Mouse (Mus musculus): ENCODE results near the gene AI467606. TPM values are rescaled to one million over a fixed set of nuclear protein-coding genes. Genes with fewer than 3 reads are reported as not detected.

AI467606 gene
- polyA plus RNA-seq, 1 experiment from 2014 or later, result 2.0 TPM

- Histone ChIP-seq H3K4me1 (replicated peaks) (no peaks in the 10 kb centered on the region), H3K9ac (no peak within 1 kb of the TSS), H3K27ac (replicated peaks) (no peak within 1 kb of the TSS), H3K4me2 (no peak within 1 kb of the TSS), H3K36me3 (no peaks in the 10 kb centered on the region), H3K4me3 (no peak within 1 kb of the TSS), H3K27me3 (no peaks in the 10 kb centered on the region), H3K9me3 (no peaks in the 10 kb centered on the region)
- no peak for ATAC-seq (ENCODE audit: low FRiP score, low read depth)
- 61% methylated on average over 9 of the region's 9 CpGs for WGBS
Observed at GRCm38 (mm10) chr7:127137262-127138017, 46.3 kb downstream of the AI467606 start, which contains the start of gene Spn. Gene Spn (minus strand): TSS chr7:127137823.

- Histone ChIP-seq H3K9ac (no peak overlapping the region), H3K36me3 (no peaks in the 10 kb centered on the region), H3K27me3 (no peaks in the 10 kb centered on the region), H3K4me2 (no peak overlapping the region), H3K4me3 (no peak overlapping the region), H3K9me3 (no peaks in the 10 kb centered on the region), H3K27ac (replicated peaks) (no peak overlapping the region), H3K4me1 (replicated peaks) (no peaks in the 10 kb centered on the region)
- WGBS, result 92% methylated on average over 7 of the region's 7 CpGs
- no peak for ATAC-seq (ENCODE audit: low FRiP score, low read depth)
Observed at GRCm38 (mm10) chr7:127139100-127139499, 47.9 kb downstream of the AI467606 start.

GRCm38 (mm10) chr7:127139562-127139961 lies 48.4 kb downstream of the AI467606 start:
- H3K36me3 ChIP-seq, result no peaks in the 10 kb centered on the region
- no peaks in the 10 kb centered on the region for H3K27me3 ChIP-seq
- 57% methylated on average over 5 of the region's 5 CpGs for WGBS
- no peaks in the 10 kb centered on the region for H3K4me1 ChIP-seq (replicated peaks)
- H3K9me3 ChIP-seq, result no peaks in the 10 kb centered on the region
- ATAC-seq (ENCODE audit: low FRiP score, low read depth), result no peak
- no peak overlapping the region for H3K4me2 ChIP-seq
- H3K9ac ChIP-seq, result no peak overlapping the region
- H3K27ac ChIP-seq (replicated peaks), result no peak overlapping the region
- H3K4me3 ChIP-seq, result no peak overlapping the region

- no peak for ATAC-seq (ENCODE audit: low FRiP score, low read depth)
- H3K36me3 ChIP-seq, result no peaks in the 10 kb centered on the region
Observed at GRCm38 (mm10) chr7:127140623-127141404, 49.7 kb downstream of the AI467606 start.

GRCm38 (mm10) chr7:127142214-127142613 lies 51.1 kb downstream of the AI467606 start:
- 55% methylated on average over 2 of the region's 2 CpGs for WGBS
- ATAC-seq (ENCODE audit: low FRiP score, low read depth), result no peak
- Histone ChIP-seq H3K27ac (replicated peaks) (no peak overlapping the region), H3K9me3 (no peaks in the 10 kb centered on the region), H3K9ac (no peak overlapping the region), H3K4me2 (no peak overlapping the region), H3K36me3 (no peaks in the 10 kb centered on the region), H3K27me3 (no peaks in the 10 kb centered on the region), H3K4me1 (replicated peaks) (no peaks in the 10 kb centered on the region), H3K4me3 (no peak overlapping the region)

More at GRCm38 (mm10) chr7:127140623-127141404, 49.7 kb downstream of the AI467606 start:
- Histone ChIP-seq H3K4me3 (no peak overlapping the region), H3K9me3 (no peaks in the 10 kb centered on the region), H3K4me2 (no peak overlapping the region), H3K9ac (no peak overlapping the region), H3K4me1 (replicated peaks) (no peaks in the 10 kb centered on the region), H3K27me3 (no peaks in the 10 kb centered on the region), H3K27ac (replicated peaks) (no peak overlapping the region)
- WGBS, result 72% methylated on average over 7 of the region's 7 CpGs

GRCm38 (mm10) chr7:127142666-127143065 lies 51.5 kb downstream of the AI467606 start:
- no peak for ATAC-seq (ENCODE audit: low FRiP score, low read depth)
- no peak overlapping the region for H3K9ac ChIP-seq
- no peaks in the 10 kb centered on the region for H3K9me3 ChIP-seq
- no peak overlapping the region for H3K27ac ChIP-seq (replicated peaks)
- no peaks in the 10 kb centered on the region for H3K27me3 ChIP-seq
- 93% methylated on average over 4 of the region's 4 CpGs for WGBS
- H3K36me3 ChIP-seq, result no peaks in the 10 kb centered on the region
- no peaks in the 10 kb centered on the region for H3K4me1 ChIP-seq (replicated peaks)
- no peak overlapping the region for H3K4me2 ChIP-seq
- no peak overlapping the region for H3K4me3 ChIP-seq

Small RNA genes within 50 kb of the gene (microRNA-seq; reads per million reads assigned to microRNA genes)
- gene Gm44343, result not detected

Other genes with a start within 250 kb of the AI467606 start
- 28.2 and 28.8 TPM in 2 replicates for gene Doc2a, start 243.9 kb upstream of the AI467606 start, polyA plus RNA-seq (2015; fragmentation: Nextera tagmentation; extraction: Ambion mirVana)
- 22.6 and 24.0 TPM in 2 replicates for gene Hirip3, start 229.4 kb upstream of the AI467606 start, polyA plus RNA-seq (2015; fragmentation: Nextera tagmentation; extraction: Ambion mirVana)
- 91.5 and 94.6 TPM in 2 replicates for gene Ino80e, start 229.0 kb upstream of the AI467606 start, polyA plus RNA-seq (2015; fragmentation: Nextera tagmentation; extraction: Ambion mirVana)
- gene Taok2, start 206.7 kb upstream of the AI467606 start, polyA plus RNA-seq (2015; fragmentation: Nextera tagmentation; extraction: Ambion mirVana), result 56.2 and 58.1 TPM in 2 replicates
- gene Tmem219, start 168.4 kb upstream of the AI467606 start, polyA plus RNA-seq (2015; fragmentation: Nextera tagmentation; extraction: Ambion mirVana), result 28.6 and 30.4 TPM in 2 replicates
- gene Kctd13, start 162.5 kb upstream of the AI467606 start, polyA plus RNA-seq (2015; fragmentation: Nextera tagmentation; extraction: Ambion mirVana), result 118 and 130 TPM in 2 replicates
- gene Asphd1, start 141.8 kb upstream of the AI467606 start, polyA plus RNA-seq (2015; fragmentation: Nextera tagmentation; extraction: Ambion mirVana), result 9.8 and 10.1 TPM in 2 replicates
- gene Sez6l2, start 140.8 kb upstream of the AI467606 start, polyA plus RNA-seq (2015; fragmentation: Nextera tagmentation; extraction: Ambion mirVana), result 49.3 and 55.9 TPM in 2 replicates
- gene Cdipt, start 115.4 kb upstream of the AI467606 start, polyA plus RNA-seq (2015; fragmentation: Nextera tagmentation; extraction: Ambion mirVana), result 131 and 140 TPM in 2 replicates
- gene Cdiptos, start 115.3 kb upstream of the AI467606 start, polyA plus RNA-seq (2015; fragmentation: Nextera tagmentation; extraction: Ambion mirVana), result 0.67 and 1.4 TPM in 2 replicates
- 4.8 and 5.5 TPM in 2 replicates for gene Mvp, start 76.7 kb upstream of the AI467606 start, polyA plus RNA-seq (2015; fragmentation: Nextera tagmentation; extraction: Ambion mirVana)
- gene Pagr1b, start 74.9 kb upstream of the AI467606 start, polyA plus RNA-seq (2015; fragmentation: Nextera tagmentation; extraction: Ambion mirVana), result 0.28 TPM in 1 of 2 replicates, not detected in the other
- gene Pagr1a, start 74.0 kb upstream of the AI467606 start, polyA plus RNA-seq (2015; fragmentation: Nextera tagmentation; extraction: Ambion mirVana), result 28.1 and 46.9 TPM in 2 replicates
- 63.3 and 77.5 TPM in 2 replicates for gene Gm42742, start 70.3 kb upstream of the AI467606 start, polyA plus RNA-seq (2015; fragmentation: Nextera tagmentation; extraction: Ambion mirVana)
- 54.2 and 62.4 TPM in 2 replicates for gene Prrt2, start 70.1 kb upstream of the AI467606 start, polyA plus RNA-seq (2015; fragmentation: Nextera tagmentation; extraction: Ambion mirVana)
- 84.0 and 87.3 TPM in 2 replicates for gene Maz, start 64.3 kb upstream of the AI467606 start, polyA plus RNA-seq (2015; fragmentation: Nextera tagmentation; extraction: Ambion mirVana)
- 26.1 and 31.7 TPM in 2 replicates for gene Kif22, start 48.9 kb upstream of the AI467606 start, polyA plus RNA-seq (2015; fragmentation: Nextera tagmentation; extraction: Ambion mirVana)
- not detected in 2 replicates for gene Zg16, start 4.0 kb upstream of the AI467606 start, polyA plus RNA-seq (2015; fragmentation: Nextera tagmentation; extraction: Ambion mirVana)
- gene Qprt, start 30.9 kb downstream of the AI467606 start, polyA plus RNA-seq (2015; fragmentation: Nextera tagmentation; extraction: Ambion mirVana), result 0.70 and 1.1 TPM in 2 replicates
- 0.05 and 0.06 TPM in 2 replicates for gene Spn, start 46.5 kb downstream of the AI467606 start, polyA plus RNA-seq (2015; fragmentation: Nextera tagmentation; extraction: Ambion mirVana)
- gene Cd2bp2, start 104.7 kb downstream of the AI467606 start, polyA plus RNA-seq (2015; fragmentation: Nextera tagmentation; extraction: Ambion mirVana), result 72.1 and 72.3 TPM in 2 replicates
- gene Tbc1d10b, start 117.1 kb downstream of the AI467606 start, polyA plus RNA-seq (2015; fragmentation: Nextera tagmentation; extraction: Ambion mirVana), result 37.2 and 38.8 TPM in 2 replicates
- gene Mylpf, start 117.5 kb downstream of the AI467606 start, polyA plus RNA-seq (2015; fragmentation: Nextera tagmentation; extraction: Ambion mirVana), result 4.9 and 5.0 TPM in 2 replicates
- 51.9 and 56.2 TPM in 2 replicates for gene Zfp553, start 141.7 kb downstream of the AI467606 start, polyA plus RNA-seq (2015; fragmentation: Nextera tagmentation; extraction: Ambion mirVana)
- gene Sept1, start 141.8 kb downstream of the AI467606 start, polyA plus RNA-seq (2015; fragmentation: Nextera tagmentation; extraction: Ambion mirVana), result 18.4 and 19.3 TPM in 2 replicates
- 72.0 and 80.9 TPM in 2 replicates for gene Zfp771, start 152.9 kb downstream of the AI467606 start, polyA plus RNA-seq (2015; fragmentation: Nextera tagmentation; extraction: Ambion mirVana)
- gene Dctpp1, start 169.3 kb downstream of the AI467606 start, polyA plus RNA-seq (2015; fragmentation: Nextera tagmentation; extraction: Ambion mirVana), result 122 TPM in 2 replicates
- gene Sephs2, start 182.7 kb downstream of the AI467606 start, polyA plus RNA-seq (2015; fragmentation: Nextera tagmentation; extraction: Ambion mirVana), result 61.5 and 63.7 TPM in 2 replicates
- 0.17 and 0.39 TPM in 2 replicates for gene Itgal, start 204.9 kb downstream of the AI467606 start, polyA plus RNA-seq (2015; fragmentation: Nextera tagmentation; extraction: Ambion mirVana)